Comparison of ENCODE assay signal across 10 mouse cellular contexts in genomic region chr10:90081630-90082029, GRCm38 (mm10).
DNase-seq lines count a peak whose midpoint lies in the region; ATAC-seq and TF ChIP-seq lines count a peak whose summit lies in the region.
"Had no signal": no experiment of that assay in that cellular context is flagged by ENCODE, and none has a peak within 500 bp of the region (broad histone marks: within the 10 kb centered on the region; RNA-seq: fewer than 3 reads in every experiment).

No protein-coding gene starts in this region.

- ATAC-seq in forebrain, embryonic 12.5 days (ENCODE audit: low FRiP score), result peak; percentile 23; the same call in 1 of the 2 replicates
- no peak for ATAC-seq in forebrain, embryonic 15.5 days (replicated peaks)
- no peak for ATAC-seq in liver, embryonic 12.5 days

- TF ChIP-seq CTCF in liver, adult 2 months (IDR thresholded peaks at IDR 0.05; ENCODE audit: low read depth, low read length), result peak; percentile 38
- TF ChIP-seq CTCF in thymus, adult 2 months (IDR thresholded peaks at IDR 0.05; ENCODE audit: borderline replicate concordance, control insufficient read depth, extremely low read depth, insufficient read depth, low read length, poor library complexity), result no peak

- no peak overlapping the region for H3K9ac ChIP-seq in forebrain, embryonic 12.5 days
- H3K9ac ChIP-seq in forebrain, embryonic 15.5 days (replicated peaks), result no peak overlapping the region
- H3K9ac ChIP-seq in liver, adult 2 months (ENCODE audit: low read depth, low read length), result no peak overlapping the region
- no peak overlapping the region for H3K9ac ChIP-seq in liver, embryonic 12.5 days
- H3K9ac ChIP-seq: heart, embryonic 13.5 days; liver, embryonic 13.5 days had no signal

- no peaks in the 10 kb centered on the region for H3K36me3 ChIP-seq in forebrain, embryonic 12.5 days (replicated peaks)
- 0 out of 2 replicates have a peak, but pooled peaks cover 5% of the 10 kb centered on the region for H3K36me3 ChIP-seq in forebrain, embryonic 15.5 days
- no peaks in the 10 kb centered on the region for H3K36me3 ChIP-seq in liver, adult 2 months (ENCODE audit: control insufficient read depth, insufficient read depth, low read length)
- no peaks in the 10 kb centered on the region for H3K36me3 ChIP-seq in liver, embryonic 12.5 days
- no peaks in the 10 kb centered on the region for H3K36me3 ChIP-seq in thymus, adult 2 months (ENCODE audit: control insufficient read depth, insufficient read depth, low read length)
- H3K36me3 ChIP-seq: heart, embryonic 13.5 days; liver, embryonic 13.5 days had no signal

- no peak overlapping the region for H3K4me3 ChIP-seq in forebrain, embryonic 12.5 days (replicated peaks)
- H3K4me3 ChIP-seq in forebrain, embryonic 15.5 days, result no peak overlapping the region
- no peak overlapping the region for H3K4me3 ChIP-seq in liver, adult 2 months (ENCODE audit: insufficient read depth, low read depth, low read length)
- no peak overlapping the region for H3K4me3 ChIP-seq in liver, embryonic 12.5 days
- no peak overlapping the region for H3K4me3 ChIP-seq in thymus, adult 2 months (ENCODE audit: control insufficient read depth, insufficient read depth, low read length)
- H3K4me3 ChIP-seq: heart, embryonic 13.5 days; liver, embryonic 13.5 days had no signal

- H3K9me3 ChIP-seq in forebrain, embryonic 12.5 days, result no peaks in the 10 kb centered on the region
- no peaks in the 10 kb centered on the region for H3K9me3 ChIP-seq in forebrain, embryonic 15.5 days
- H3K9me3 ChIP-seq in liver, embryonic 12.5 days (replicated peaks), result no peaks in the 10 kb centered on the region
- H3K9me3 ChIP-seq: heart, embryonic 13.5 days; liver, embryonic 13.5 days had no signal

- H3K27me3 ChIP-seq in forebrain, embryonic 12.5 days, result no peaks in the 10 kb centered on the region
- H3K27me3 ChIP-seq in forebrain, embryonic 15.5 days, result no peaks in the 10 kb centered on the region
- H3K27me3 ChIP-seq in liver, adult 2 months (ENCODE audit: control insufficient read depth, insufficient read depth, low read length), result peaks cover 3% of the 10 kb centered on the region; the same call in 1 of the 2 replicates
- no peaks in the 10 kb centered on the region for H3K27me3 ChIP-seq in liver, embryonic 12.5 days (replicated peaks)
- no peaks in the 10 kb centered on the region for H3K27me3 ChIP-seq in thymus, adult 2 months (ENCODE audit: control insufficient read depth, insufficient read depth, low read length)
- H3K27me3 ChIP-seq: heart, embryonic 13.5 days; liver, embryonic 13.5 days had no signal

- H3K27ac ChIP-seq in forebrain, embryonic 12.5 days, result no peak overlapping the region
- H3K27ac ChIP-seq in forebrain, embryonic 15.5 days (replicated peaks), result no peak overlapping the region
- no peak overlapping the region for H3K27ac ChIP-seq in liver, adult 2 months (replicated peaks; ENCODE audit: insufficient read depth, low read depth, low read length)
- H3K27ac ChIP-seq in liver, embryonic 12.5 days, result no peak overlapping the region
- no peak overlapping the region for H3K27ac ChIP-seq in thymus, adult 2 months (ENCODE audit: control insufficient read depth, insufficient read depth, low read length)
- H3K27ac ChIP-seq: heart, embryonic 13.5 days; liver, embryonic 13.5 days had no signal

- WGBS in forebrain, embryonic 12.5 days, result 22% methylated on average over 7 of the region's 7 CpGs
- 19% methylated on average over 7 of the region's 7 CpGs for WGBS in forebrain, embryonic 15.5 days
- 12% methylated on average over 7 of the region's 7 CpGs for WGBS in liver, adult 2 months
- 21% methylated on average over 7 of the region's 7 CpGs for WGBS in liver, embryonic 12.5 days (ENCODE audit: insufficient replicate concordance)
- WGBS in thymus, adult 2 months, result 18% methylated on average over 7 of the region's 7 CpGs

- peak; percentile 27 for DNase-seq in liver, adult 2 months (ENCODE audit: extremely low read depth, low read depth, low spot score)
- peak; percentile 45 for DNase-seq in ZHBTc4 (ENCODE audit: low read depth, low spot score)
- peak; percentile 22 for DNase-seq in layer of hippocampus, adult 9-11 months
- no peak for DNase-seq in thymus, postnatal 4 days
- DNase-seq in thymus, adult 2 months, result no peak
- DNase-seq: liver, embryonic 13.5 days had no signal

- no peaks in the 10 kb centered on the region for H3K79me2 ChIP-seq in liver, adult 2 months (ENCODE audit: control insufficient read depth, insufficient read depth, low read length)

- no peaks in the 10 kb centered on the region for H3K4me1 ChIP-seq in forebrain, embryonic 12.5 days
- H3K4me1 ChIP-seq in forebrain, embryonic 15.5 days, result no peaks in the 10 kb centered on the region
- H3K4me1 ChIP-seq in liver, adult 2 months (ENCODE audit: control insufficient read depth, insufficient read depth, low read length), result no peaks in the 10 kb centered on the region
- no peaks in the 10 kb centered on the region for H3K4me1 ChIP-seq in liver, embryonic 12.5 days
- no peaks in the 10 kb centered on the region for H3K4me1 ChIP-seq in thymus, adult 2 months (replicated peaks; ENCODE audit: control insufficient read depth, insufficient read depth, low read length)
- H3K4me1 ChIP-seq: heart, embryonic 13.5 days; liver, embryonic 13.5 days had no signal

- TF ChIP-seq POLR2A in liver, adult 2 months (IDR thresholded peaks at IDR 0.05; ENCODE audit: extremely low read depth, insufficient read depth, low read length), result no peak
- no peak for TF ChIP-seq POLR2A in thymus, adult 2 months (IDR thresholded peaks at IDR 0.05; ENCODE audit: control insufficient read depth, extremely low read depth, insufficient read depth, low read length, poor library complexity)

- H3K4me2 ChIP-seq in forebrain, embryonic 12.5 days, result no peak overlapping the region
- H3K4me2 ChIP-seq in forebrain, embryonic 15.5 days (replicated peaks), result no peak overlapping the region
- no peak overlapping the region for H3K4me2 ChIP-seq in liver, embryonic 12.5 days
- H3K4me2 ChIP-seq: heart, embryonic 13.5 days; liver, embryonic 13.5 days had no signal

Comparison
In these comparisons a context has a peak if more than half of its experiments do, and no peak if none do; other contexts are left out.
1. DNase-seq: peak in liver, adult 2 months (single experiment), ZHBTc4 (single experiment) and layer of hippocampus, adult 9-11 months (single experiment); none in thymus, postnatal 4 days (single experiment) and thymus, adult 2 months (single experiment).